Mouse (Mus musculus) liver, embryonic 14.5 days (tissue): ENCODE results near the gene Ntn4.

Source experiments
- CTCF ChIP-seq: IDR thresholded peaks from 2 replicates; pipeline ENCODE4 v1.5.1; 2016; ENCODE audit warnings: antibody characterized with exemption, low read depth, control low read depth
- EP300 ChIP-seq: IDR thresholded peaks from 2 replicates; pipeline ENCODE4 v1.6.1; 2016; ENCODE audit warnings: antibody characterized with exemption, low read depth

DNA sequence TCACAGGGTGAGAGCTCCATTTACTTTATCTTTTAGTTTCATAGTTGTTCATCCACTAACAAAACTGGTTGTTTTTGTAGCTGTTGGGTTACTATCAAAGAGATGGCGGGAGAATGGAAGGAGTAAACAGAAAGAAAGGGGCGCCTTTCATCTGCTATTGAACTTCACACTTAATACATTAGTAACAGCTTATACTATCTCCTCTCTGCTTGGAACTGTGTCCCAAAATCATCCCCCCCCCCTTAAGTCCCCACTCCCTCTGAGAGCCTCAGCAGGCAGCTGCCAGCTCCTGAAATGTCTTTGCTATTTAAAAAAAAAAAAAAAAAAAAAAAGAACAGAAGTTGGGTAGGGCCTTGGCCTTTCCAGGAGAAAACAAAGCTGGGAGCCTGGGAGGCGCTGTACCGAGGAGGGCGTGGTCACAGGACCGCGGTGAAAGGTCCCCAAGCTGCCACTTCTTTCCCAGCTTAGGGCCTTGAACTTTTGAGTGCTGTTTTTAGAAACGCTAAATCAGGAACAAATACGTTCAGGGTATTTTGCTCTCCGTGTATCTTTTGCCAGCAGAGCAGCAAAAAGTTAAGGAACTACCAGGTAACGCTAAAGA is 83.6 kb downstream of the Ntn4 start:
- TF ChIP-seq CTCF (no peak), EP300 (no peak)
